Mouse (Mus musculus): ENCODE measurements at regions not wholly inside any gene's neighbourhood (a gene's known extent, or its start where the extent isn't known, plus 50 kb on each side); places are given as distances from the start of the nearest gene placed in this dataset.

DNA sequence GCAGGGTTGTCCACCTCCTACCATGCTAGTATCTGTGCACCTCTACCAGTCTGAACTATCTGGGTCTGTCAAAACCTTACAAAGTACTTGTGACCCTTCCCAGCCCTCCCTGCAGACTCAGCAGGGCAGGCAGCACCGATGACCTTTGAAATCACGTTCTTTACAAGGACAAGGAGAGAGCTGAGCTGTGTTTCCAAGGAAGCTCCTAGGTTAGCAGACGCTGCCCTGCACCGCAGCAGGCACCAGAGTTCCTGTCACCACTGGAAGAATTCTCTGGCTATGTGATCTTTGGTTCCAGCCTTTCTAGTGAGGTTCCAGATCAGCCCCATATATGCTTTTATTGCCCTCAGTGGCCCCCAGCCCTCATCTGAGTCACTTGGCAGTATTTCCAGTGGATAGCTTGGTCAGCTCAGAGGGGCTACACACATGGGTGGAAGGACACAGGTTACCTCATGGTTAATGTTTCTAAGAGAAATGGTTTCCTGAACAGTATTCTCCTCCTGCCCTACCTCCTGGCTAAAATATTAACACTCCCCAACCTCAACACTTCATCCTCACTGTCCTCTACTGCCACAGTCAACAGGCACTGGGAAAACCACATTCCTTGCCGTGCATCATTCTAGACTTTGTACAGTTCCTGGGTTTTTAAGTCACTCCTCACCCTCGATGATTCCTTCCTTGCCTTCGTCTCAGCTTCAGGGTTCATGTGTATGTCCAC, 251.2 kb upstream of the Gli3 start:
- no peaks in the 10 kb centered on the region for H3K27me3 ChIP-seq (ENCODE audit: insufficient read depth, low read length)
- no peaks in the 10 kb centered on the region for H3K9me3 ChIP-seq (replicated peaks; ENCODE audit: low read length)
- H3K4me1 ChIP-seq (replicated peaks; ENCODE audit: insufficient read depth, low read length) = peaks cover 7% of the 10 kb centered on the region; the same call in 1 of the 2 replicates
- peak; percentile 87 for ATAC-seq (replicated peaks; ENCODE audit: low FRiP score, low read depth)
- H3K4me2 ChIP-seq (ENCODE audit: low read length) = no peak overlapping the region
- 68% methylated on average over 7 of the region's 7 CpGs for WGBS
- no peak overlapping the region for H3K4me3 ChIP-seq (replicated peaks; ENCODE audit: low read depth, low read length)
- H3K9ac ChIP-seq (ENCODE audit: low read depth, low read length) = no peak overlapping the region
- no peaks in the 10 kb centered on the region for H3K36me3 ChIP-seq (ENCODE audit: insufficient read depth, low read length)
- peak overlapping the region; percentile 62; the same call in 1 of the 2 replicates for H3K27ac ChIP-seq
- DNase-seq (ENCODE audit: low spot score) = peak; percentile 29
- no peak for TF ChIP-seq CTCF (IDR thresholded peaks at IDR 0.05; ENCODE audit: low read depth)

GRCm38 (mm10) chr13:15212353-15212850, 250.6 kb upstream of the Gli3 start:
- peak; percentile 39 for DNase-seq (ENCODE audit: low spot score)
- H3K27ac ChIP-seq = peak overlapping the region; percentile 62

DNA sequence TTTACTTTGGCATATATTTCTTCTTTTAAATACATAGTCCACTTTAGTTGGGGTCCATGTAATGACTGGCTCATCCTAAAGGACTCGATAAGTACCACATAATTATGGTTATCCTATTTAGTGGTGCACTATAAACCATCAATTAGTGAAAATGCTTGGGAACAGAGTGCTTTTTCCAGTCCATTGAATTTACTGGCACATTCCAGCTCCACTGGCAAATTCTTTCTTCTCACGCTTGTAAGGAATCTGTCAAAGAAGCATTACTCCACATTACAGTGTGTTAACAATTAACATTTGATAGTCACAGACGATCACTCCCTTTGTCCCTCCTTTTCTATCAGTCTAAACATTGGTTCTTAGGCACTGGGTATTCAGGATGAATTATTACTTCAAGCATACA, 241.7 kb upstream of the Gli3 start:
- Histone ChIP-seq H3K27ac (no peak overlapping the region), H3K27me3 (ENCODE audit: insufficient read depth, low read length) (no peaks in the 10 kb centered on the region), H3K4me3 (replicated peaks; ENCODE audit: low read depth, low read length) (no peak overlapping the region), H3K4me2 (ENCODE audit: low read length) (no peak overlapping the region), H3K36me3 (ENCODE audit: insufficient read depth, low read length) (no peaks in the 10 kb centered on the region), H3K9ac (ENCODE audit: low read depth, low read length) (no peak overlapping the region), H3K9me3 (replicated peaks; ENCODE audit: low read length) (no peaks in the 10 kb centered on the region), H3K4me1 (replicated peaks; ENCODE audit: insufficient read depth, low read length) (0 out of 2 replicates have a peak, but pooled peaks cover 2% of the 10 kb centered on the region)
- ATAC-seq (replicated peaks; ENCODE audit: low FRiP score, low read depth) (peak; percentile 21; the same call in 1 of the 2 replicates), DNase-seq (ENCODE audit: low spot score) (peak; percentile 50)
- no peak for TF ChIP-seq CTCF (IDR thresholded peaks at IDR 0.05; ENCODE audit: low read depth)
- WGBS = 22% methylated on average over 3 of the region's 3 CpGs

More at GRCm38 (mm10) chr13:15212353-15212850, 250.6 kb upstream of the Gli3 start:
- Histone ChIP-seq H3K9me3 (replicated peaks; ENCODE audit: low read length) (no peaks in the 10 kb centered on the region), H3K36me3 (ENCODE audit: insufficient read depth, low read length) (no peaks in the 10 kb centered on the region), H3K27me3 (ENCODE audit: insufficient read depth, low read length) (no peaks in the 10 kb centered on the region), H3K4me1 (replicated peaks; ENCODE audit: insufficient read depth, low read length) (peaks cover 7% of the 10 kb centered on the region; the same call in 1 of the 2 replicates), H3K4me3 (replicated peaks; ENCODE audit: low read depth, low read length) (no peak overlapping the region), H3K4me2 (ENCODE audit: low read length) (no peak overlapping the region), H3K9ac (ENCODE audit: low read depth, low read length) (no peak overlapping the region)
- WGBS = 36% methylated on average over 5 of the region's 5 CpGs
- TF ChIP-seq CTCF (IDR thresholded peaks at IDR 0.05; ENCODE audit: low read depth) = no peak; the same call in 1 of the 2 replicates
- ATAC-seq (replicated peaks; ENCODE audit: low FRiP score, low read depth) = peak; percentile 25; the same call in 1 of the 2 replicates

- no peaks in the 10 kb centered on the region for H3K4me1 ChIP-seq (replicated peaks; ENCODE audit: insufficient read depth, low read length)
- ATAC-seq (replicated peaks; ENCODE audit: low FRiP score, low read depth) (no peak), DNase-seq (ENCODE audit: low spot score) (peak; percentile 97)
- no peak overlapping the region for H3K4me3 ChIP-seq (replicated peaks; ENCODE audit: low read depth, low read length)
- no peaks in the 10 kb centered on the region for H3K36me3 ChIP-seq (ENCODE audit: insufficient read depth, low read length)
- H3K27ac ChIP-seq = no peak overlapping the region
- TF ChIP-seq CTCF (IDR thresholded peaks at IDR 0.05; ENCODE audit: low read depth) = no peak
- H3K27me3 ChIP-seq (ENCODE audit: insufficient read depth, low read length) = no peaks in the 10 kb centered on the region
- H3K4me2 ChIP-seq (ENCODE audit: low read length) = no peak overlapping the region
- H3K9ac ChIP-seq (ENCODE audit: low read depth, low read length) = no peak overlapping the region
- WGBS = 56% methylated on average over 1 of the region's 1 CpGs
- no peaks in the 10 kb centered on the region for H3K9me3 ChIP-seq (replicated peaks; ENCODE audit: low read length)
These were observed 235.4 kb upstream of the Gli3 start for GRCm38 (mm10) chr13:15227641-15228040.

All from kidney, postnatal 0 days (tissue).